Mouse (Mus musculus) lung, adult 2 months (tissue): ENCODE measurements around the gene Clta.

ENCODE experiments used
- CTCF ChIP-seq: fragments of 200-500 bp; IDR thresholded peaks from 2 replicates; pipeline ENCODE4 v1.5.1; 2011; ENCODE audit warnings: mild to moderate bottlenecking, low read length, control low read depth; ENCODE audit not compliant: insufficient read depth
- POLR2A ChIP-seq: fragments of 200-500 bp; IDR thresholded peaks from 2 replicates; pipeline ENCODE4 v1.6.1; 2011; ENCODE audit warnings: low read depth, mild to moderate bottlenecking, control low read depth, low read length, borderline replicate concordance; ENCODE audit errors: extremely low read depth

DNA sequence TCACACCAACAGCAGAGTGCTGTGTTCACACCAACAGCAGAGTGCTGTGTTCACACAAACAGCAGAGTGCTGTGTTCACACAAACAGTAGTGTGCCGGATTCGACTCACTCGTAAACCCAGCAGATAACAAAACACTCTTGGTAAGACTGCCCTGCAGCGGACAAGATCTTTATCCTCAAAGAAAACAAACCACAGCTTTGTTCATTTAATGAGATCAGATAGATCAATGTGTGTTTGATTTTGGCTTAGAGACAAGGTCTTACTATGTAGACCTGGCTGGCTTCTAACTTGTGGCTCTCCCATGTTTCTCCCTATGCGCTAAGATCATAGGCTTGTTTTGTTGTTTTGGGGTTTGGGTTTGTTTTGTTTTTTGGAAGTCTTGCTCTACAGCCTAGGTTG is 41.8 kb downstream of the Clta start:
- TF ChIP-seq CTCF (no peak), POLR2A (no peak)
